Mouse (Mus musculus) lung, adult 2 months (tissue): ENCODE measurements around the gene Slc17a9. TPM values are rescaled to one million over a fixed set of nuclear protein-coding genes. Genes with fewer than 3 reads are reported as not detected.
A peak's percentile ranks its signal among the peaks of the same experiment; 100 is the strongest.

Experiments
- DNase-seq: peaks from one replicate; pipeline ENCODE4 v3.0.0; 2022
- H3K4me1 ChIP-seq: fragments of 200-500 bp; 2 replicates; pipeline ENCODE4 v1.6.1; 2011; ENCODE audit warnings: low read length; ENCODE audit not compliant: control insufficient read depth, insufficient read depth
- H3K4me3 ChIP-seq: fragments of 200-500 bp; replicated peaks from 2 replicates; pipeline ENCODE3; 2011; ENCODE audit warnings: low read depth, mild to moderate bottlenecking, control low read depth, low read length; ENCODE audit errors: extremely low read depth
- CTCF ChIP-seq: fragments of 200-500 bp; IDR thresholded peaks from 2 replicates; pipeline ENCODE4 v1.5.1; 2011; ENCODE audit warnings: mild to moderate bottlenecking, low read length, control low read depth; ENCODE audit not compliant: insufficient read depth
- POLR2A ChIP-seq: fragments of 200-500 bp; IDR thresholded peaks from 2 replicates; pipeline ENCODE4 v1.6.1; 2011; ENCODE audit warnings: low read depth, mild to moderate bottlenecking, control low read depth, low read length, borderline replicate concordance; ENCODE audit errors: extremely low read depth
- WGBS: fragments of 180-500 bp; shearing (Covaris S2); methylation state at CpG from one replicate; pipeline ENCODE4 v1.1.7; 2018; 5-methylcytosine and 5-hydroxymethylcytosine counted together
- polyA plus RNA-seq: library from polyadenylated mRNA; depleted of rRNA; stranded (reverse); fragments of >200 nt; gene quantifications from 2 replicates; pipeline ENCODE4 v1.2.3, GENCODE M21; 2012

Slc17a9 gene
- polyA plus RNA-seq, 1 experiment, result 10.2 TPM

GRCm38 (mm10) chr2:180731036-180731435 lies 6.0 kb downstream of the Slc17a9 start:
- WGBS, result 40% methylated on average over 3 of the region's 3 CpGs
- DNase-seq, result no peak
- TF ChIP-seq CTCF (no peak), POLR2A (no peak)
- H3K4me1 ChIP-seq, result peaks cover 9% of the 10 kb centered on the region
- H3K4me3 ChIP-seq, result no peak overlapping the region

DNA sequence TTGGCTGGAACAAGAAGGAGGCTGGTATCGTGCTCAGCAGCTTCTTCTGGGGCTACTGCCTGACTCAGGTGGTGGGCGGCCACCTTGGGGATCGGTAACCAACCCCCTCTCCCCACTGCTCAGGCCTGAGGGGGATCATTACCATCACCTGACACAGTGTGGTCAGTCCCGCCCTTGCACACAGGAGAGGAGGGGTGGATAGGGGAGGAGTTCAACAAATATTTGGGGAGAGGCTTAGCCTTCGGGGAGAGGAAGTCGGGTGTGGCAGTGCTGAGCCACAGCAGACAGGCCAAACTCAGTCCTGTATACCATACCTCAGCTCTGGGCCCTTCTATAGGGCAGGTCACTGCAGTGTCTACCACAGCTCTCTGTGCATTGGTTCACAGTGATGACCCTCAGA lies 6.9 kb downstream of the Slc17a9 start:
- Histone ChIP-seq H3K4me3 (no peak overlapping the region), H3K4me1 (peaks cover 4% of the 10 kb centered on the region)
- WGBS, result 53% methylated on average over 6 of the region's 6 CpGs
- TF ChIP-seq CTCF (no peak), POLR2A (no peak)
- DNase-seq, result no peak

DNA sequence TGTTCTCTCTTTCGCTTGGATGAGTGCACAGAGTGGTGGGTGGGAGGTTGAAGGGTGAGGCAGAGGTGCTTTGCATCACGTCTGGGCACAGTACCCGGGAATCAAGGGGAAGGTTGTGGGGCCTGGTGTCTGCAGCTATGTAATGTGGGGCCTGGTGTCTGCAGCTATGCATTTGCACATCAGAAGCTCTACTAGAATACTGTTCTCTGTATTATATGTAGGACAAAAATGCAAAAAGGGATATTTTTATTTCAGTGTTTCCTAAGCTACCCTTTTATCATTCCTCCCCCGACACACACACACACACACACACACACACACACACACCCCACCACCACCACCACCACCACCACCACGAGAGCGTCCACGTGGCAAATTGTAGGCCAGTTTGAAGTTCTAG lies 10.2 kb downstream of the Slc17a9 start:
- TF ChIP-seq POLR2A (no peak), CTCF (no peak)
- peaks cover 3% of the 10 kb centered on the region; the same call in 1 of the 2 replicates for H3K4me1 ChIP-seq
- no peak overlapping the region for H3K4me3 ChIP-seq
- DNase-seq, result no peak
- 75% methylated on average over 7 of the region's 7 CpGs for WGBS

DNA sequence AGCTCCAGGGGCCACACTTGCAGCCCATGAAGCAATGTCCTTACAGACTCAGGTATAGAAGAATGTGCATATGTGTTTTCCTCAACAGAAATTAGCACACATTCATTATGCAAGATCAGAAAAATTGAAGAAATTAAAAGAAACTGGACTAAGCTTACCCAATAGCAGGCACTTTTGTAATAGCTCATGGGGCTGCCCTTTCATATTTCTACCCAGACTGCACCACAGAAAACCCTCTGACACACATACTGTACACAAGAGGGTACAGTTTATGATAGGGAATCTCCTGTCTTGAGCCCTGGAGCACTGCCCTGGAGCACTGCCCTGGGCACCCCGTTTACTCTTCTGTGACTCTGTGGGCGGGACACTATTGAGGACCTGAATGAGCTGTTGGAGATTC lies 12.9 kb downstream of the Slc17a9 start:
- whole genome bisulfite sequencing, result 70% methylated on average over 2 of the region's 2 CpGs
- no peaks in the 10 kb centered on the region for H3K4me1 ChIP-seq
- no peak overlapping the region for H3K4me3 ChIP-seq
- TF ChIP-seq POLR2A (no peak), CTCF (no peak)
- no peak for DNase-seq

- TF ChIP-seq POLR2A (no peak), CTCF (no peak)
- DNase-seq, result no peak
- WGBS, result 35% methylated on average over 3 of the region's 3 CpGs
- no peak overlapping the region for H3K4me3 ChIP-seq
- H3K4me1 ChIP-seq, result no peaks in the 10 kb centered on the region
Measured at GRCm38 (mm10) chr2:180740349-180740748, 15.3 kb downstream of the Slc17a9 start.

GRCm38 (mm10) chr2:180741421-180741820 lies 16.4 kb downstream of the Slc17a9 start:
- H3K4me3 ChIP-seq, result no peak overlapping the region
- 57% methylated on average over 7 of the region's 7 CpGs for WGBS
- DNase-seq, result no peak
- H3K4me1 ChIP-seq, result no peaks in the 10 kb centered on the region
- TF ChIP-seq CTCF (no peak), POLR2A (no peak)

- H3K4me1 ChIP-seq, result no peaks in the 10 kb centered on the region
- 82% methylated on average over 6 of the region's 6 CpGs for WGBS
- H3K4me3 ChIP-seq, result no peak overlapping the region
- DNase-seq, result no peak
- no peak for TF ChIP-seq POLR2A
- TF ChIP-seq CTCF, result no peak
Measured at GRCm38 (mm10) chr2:180742820-180743219, 17.8 kb downstream of the Slc17a9 start.

DNA sequence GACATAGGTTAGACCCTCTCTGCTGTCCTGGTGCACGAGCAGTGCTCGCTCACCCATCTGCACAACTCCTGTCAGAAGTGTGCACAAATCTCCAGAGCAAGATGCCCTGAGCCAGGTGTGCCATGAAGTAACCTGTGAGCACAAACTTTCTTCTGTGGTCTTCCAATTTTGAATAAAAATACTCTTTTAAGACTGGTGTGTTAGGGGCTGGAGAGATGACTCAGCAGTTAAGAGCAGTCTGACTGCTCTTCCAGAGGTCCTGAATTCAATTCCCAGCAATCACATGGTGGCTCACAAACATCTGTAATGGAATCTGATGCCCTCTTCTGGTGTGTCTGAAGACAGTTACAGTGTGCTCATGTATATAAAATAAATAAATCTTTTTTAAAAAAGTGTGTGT lies 18.3 kb downstream of the Slc17a9 start:
- DNase-seq, result no peak
- H3K4me3 ChIP-seq, result no peak overlapping the region
- H3K4me1 ChIP-seq, result no peaks in the 10 kb centered on the region
- no peak for TF ChIP-seq CTCF
- no peak for TF ChIP-seq POLR2A
- WGBS, result 86% methylated on average over 2 of the region's 2 CpGs

DNA sequence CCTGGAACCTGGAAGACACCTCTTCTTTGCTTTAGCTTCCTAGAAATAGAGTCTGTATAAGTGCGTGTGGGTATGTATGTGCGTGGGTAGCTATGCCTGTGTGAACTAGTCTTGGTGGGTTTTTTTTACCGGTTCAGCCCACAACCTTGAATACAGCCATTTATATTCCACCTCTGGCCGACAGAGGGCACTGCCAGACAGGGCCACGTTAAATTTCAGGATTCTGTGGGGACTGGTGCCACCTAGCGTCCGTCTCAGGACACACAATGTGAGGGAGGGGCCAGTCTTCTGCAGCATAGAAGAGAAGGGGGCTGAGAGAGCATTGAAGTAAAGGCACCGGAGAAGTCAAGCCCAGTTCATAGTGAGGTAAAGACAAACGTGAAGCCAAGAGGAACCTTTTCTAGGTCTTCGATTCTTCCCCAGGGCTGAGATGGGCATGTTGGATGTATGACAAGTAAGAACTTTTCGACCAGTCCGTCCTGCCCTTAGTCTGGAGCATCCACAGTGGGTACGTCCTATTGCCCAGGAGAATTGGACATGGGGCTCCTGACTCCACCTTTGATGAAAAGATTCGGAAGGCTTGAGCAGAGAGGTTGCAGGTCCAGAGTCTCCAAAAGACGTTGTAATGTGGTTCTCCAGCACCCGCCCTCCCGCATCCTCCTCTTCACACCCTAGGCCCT lies 20.3 kb downstream of the Slc17a9 start:
- peak; percentile 85 for DNase-seq
- no peaks in the 10 kb centered on the region for H3K4me1 ChIP-seq
- WGBS, result 31% methylated on average over 17 of the region's 17 CpGs
- TF ChIP-seq CTCF (peak; percentile 100), POLR2A (no peak)
- no peak overlapping the region for H3K4me3 ChIP-seq

GRCm38 (mm10) chr2:180746569-180747192 lies 21.6 kb downstream of the Slc17a9 start:
- no peaks in the 10 kb centered on the region for H3K4me1 ChIP-seq
- TF ChIP-seq POLR2A (no peak), CTCF (no peak)
- no peak overlapping the region for H3K4me3 ChIP-seq
- 44% methylated on average over 5 of the region's 5 CpGs for WGBS
- DNase-seq, result no peak
